Mouse (Mus musculus) cerebellum, postnatal 14 days (tissue): ENCODE measurements around the gene Capzb.

Experiments
- DNase-seq, 2 experiments: peaks; one replicate each; pipeline ENCODE4 v3.0.0; 2021; ENCODE audit warnings: mixed read lengths in 2 of 2

The Capzb gene

DNA sequence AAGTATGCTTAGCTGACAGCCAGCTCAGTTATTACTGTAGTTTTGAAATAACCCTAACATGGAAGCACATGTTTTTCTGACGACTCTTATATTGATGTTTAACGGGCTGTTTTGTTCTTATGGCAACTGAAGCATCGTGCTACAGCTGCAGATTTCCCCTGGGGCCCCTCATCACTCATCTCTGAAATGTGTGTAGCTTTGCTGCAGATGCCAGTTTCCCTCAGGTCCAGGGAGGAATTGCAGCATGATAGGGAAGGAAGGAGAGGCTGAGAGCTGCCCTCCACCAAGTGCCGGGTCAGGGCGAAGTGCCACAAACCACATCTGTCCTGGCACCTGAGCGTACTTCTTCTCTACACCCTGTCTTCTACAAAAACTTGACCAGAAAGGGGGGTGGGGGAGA lies 47.6 kb downstream of the Capzb start:
- DNase-seq, result no peak

DNA sequence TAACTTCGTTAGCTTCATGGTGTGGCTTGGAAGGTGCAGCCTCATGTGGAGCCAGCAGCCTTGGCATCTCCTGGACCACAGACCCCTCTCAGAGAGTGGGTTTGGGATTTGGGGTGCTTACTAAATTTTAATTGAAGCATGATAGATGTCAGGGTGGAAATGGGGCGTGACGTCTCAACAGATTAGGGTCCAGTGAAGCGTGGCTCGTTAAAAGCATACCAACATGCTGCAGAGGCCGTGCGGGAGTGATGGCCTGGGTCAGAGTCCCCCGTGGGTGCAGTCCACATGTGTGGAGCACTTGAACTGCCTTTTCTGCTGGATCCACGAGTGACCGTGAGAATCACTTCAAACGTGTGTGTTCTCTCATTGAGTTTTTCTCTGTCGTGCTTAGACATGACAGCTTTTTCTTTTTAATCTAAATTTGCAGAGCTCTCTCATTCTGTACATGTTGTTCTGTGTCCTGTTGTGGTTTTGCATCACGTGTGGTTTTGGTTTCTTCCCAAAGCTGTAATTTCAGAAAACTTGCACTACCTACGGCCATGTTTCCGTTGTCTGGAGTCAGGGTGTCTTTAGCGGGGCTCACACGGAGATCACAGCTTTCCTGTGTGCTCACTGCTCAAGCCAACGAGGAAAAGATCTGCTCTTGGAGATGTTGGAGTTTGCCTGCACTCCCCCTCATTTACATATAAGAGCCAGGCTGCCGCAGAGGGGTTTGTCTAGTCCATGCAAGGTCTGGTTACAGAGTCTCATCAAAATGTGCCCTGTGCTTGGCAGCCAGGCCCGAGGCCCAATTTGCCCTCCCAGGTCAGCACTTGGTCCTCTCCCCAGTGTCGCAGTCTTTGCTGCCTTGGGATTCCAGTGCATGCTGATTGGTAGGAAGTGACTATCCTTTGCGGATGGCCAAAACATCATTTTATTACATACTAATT lies 49.2 kb downstream of the Capzb start:
- no peak for DNase-seq

DNA sequence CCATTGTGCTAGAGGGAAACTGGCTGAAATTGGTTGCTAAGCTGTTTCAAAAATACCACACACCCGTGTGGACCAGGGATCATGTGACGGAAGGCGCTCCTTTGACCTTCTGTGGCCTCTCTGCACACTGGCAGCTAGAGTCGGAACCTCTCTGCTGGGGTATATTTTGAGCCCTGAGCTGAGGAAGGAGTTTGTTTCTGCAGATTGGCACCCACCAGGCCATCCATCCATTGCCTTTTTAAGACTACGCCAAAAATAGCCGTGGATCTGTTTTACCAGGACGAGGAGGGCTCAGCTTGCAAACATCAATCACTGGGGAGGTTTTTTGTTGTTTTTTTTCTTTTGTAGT lies 49.9 kb downstream of the Capzb start:
- no peak for DNase-seq

DNA sequence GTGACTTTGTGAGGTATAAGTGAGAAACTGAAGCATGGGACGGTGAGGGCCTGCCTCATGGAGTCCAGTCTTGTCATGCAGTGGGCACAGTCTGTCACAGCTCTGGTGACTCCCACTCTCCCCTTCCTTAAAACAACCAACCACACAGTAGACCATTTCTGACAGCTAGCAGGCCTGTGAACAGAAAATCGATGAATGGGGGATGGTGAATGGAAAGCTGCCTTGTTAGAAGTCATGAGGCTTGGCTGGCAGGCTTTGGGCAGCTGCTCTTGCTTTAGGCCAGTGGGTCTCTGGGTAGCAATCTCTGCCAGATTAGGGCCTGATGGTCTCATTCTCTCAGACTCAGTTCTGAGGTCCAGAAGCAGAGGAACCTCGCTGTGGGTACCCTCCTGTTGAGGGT lies 51.5 kb downstream of the Capzb start:
- DNase-seq, result no peak

DNA sequence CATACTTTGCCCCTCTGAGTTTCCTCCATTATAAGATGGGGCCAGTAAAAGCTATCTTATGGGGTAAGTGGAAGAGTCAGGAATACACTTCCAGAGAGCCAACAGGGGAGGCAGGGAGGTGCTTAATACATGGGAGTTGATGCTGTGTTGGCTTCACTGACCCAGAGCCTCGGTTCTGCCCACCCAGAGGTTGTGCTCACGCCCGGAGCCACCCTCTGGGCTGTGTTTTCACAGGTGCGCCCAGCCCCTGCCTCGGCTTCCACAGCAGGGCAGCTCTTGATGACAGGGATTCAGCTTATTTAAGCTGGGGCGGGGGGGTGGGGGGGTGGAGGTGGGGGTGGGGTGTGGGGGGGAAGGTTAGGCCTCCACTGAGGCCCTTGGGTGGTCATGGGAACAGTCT lies 52.1 kb downstream of the Capzb start:
- no peak for DNase-seq

DNA sequence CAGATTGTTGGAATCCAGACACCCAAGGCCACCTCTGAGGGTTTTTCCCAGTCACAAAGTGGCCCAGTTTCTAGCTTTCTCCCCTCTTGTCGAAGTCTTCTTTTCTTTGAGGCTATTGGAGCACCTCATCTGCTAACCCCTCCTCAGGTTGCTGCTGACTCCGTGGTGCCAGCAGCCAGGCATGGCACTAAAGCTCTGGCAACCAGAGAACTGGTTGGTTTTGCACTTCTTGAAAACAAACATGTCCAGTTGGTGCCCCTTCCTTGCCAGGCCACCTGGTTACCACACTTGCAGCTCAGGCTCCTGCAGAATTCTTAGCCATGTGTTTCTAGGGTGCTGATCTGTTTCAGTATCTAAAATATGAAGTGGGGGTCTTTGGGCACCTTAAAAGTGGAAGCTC lies 52.8 kb downstream of the Capzb start:
- no peak for DNase-seq

DNA sequence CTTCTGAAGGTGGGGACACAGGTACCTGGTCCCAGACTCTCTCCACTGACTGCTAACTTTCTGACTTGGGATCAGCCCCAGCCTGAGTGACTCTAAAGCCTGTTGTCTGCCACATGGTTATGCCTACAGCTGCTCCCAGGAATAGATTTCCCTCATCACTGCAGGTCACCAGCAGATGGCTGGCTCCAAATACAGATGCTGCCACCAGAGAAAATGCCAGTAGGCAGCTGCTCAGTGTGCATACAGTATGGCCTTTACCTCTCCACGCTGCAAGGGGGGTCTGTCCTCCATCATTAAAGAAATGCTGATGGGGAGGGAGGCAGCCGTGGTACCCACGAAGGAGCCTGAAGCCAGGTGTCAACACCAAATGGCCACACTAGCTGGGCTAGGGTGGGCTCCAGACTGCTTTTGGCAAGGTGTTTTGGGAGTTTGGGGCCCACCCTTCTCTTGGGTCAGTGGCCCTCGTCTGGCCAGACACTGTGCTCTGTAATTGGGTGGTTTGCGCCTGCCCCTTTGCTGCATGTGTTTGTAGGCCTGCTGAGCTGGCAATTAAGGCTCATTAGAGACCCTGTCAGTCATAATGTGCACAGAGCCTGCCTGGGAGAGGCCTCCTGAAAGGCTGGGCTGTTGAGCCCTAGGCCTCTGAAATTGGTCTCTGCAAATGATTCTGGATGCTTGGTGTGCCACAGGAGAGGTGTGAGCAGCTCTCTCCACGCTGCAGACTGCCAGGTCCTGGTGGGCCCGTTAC lies 53.6 kb downstream of the Capzb start:
- DNase-seq, result no peak

DNA sequence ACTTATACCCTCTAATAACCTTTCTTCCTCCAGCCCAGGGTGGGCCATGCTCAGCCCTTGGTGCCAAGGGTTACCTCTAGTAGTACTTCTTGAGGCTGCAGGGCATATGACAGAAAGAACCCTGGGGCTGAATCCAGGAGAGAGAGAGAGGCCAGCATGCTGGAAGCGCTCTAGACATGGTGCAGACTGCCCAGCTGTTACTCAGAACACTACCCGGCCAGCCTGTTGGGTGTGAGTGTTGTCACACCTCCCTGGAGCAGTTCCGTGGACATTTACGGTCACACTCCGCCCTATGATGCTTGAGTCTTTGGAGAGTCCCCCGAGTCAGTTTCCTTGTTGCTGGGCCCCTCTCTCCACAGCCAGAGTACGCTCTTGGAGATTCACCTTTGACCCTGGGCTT lies 55.3 kb downstream of the Capzb start:
- no peak for DNase-seq

DNA sequence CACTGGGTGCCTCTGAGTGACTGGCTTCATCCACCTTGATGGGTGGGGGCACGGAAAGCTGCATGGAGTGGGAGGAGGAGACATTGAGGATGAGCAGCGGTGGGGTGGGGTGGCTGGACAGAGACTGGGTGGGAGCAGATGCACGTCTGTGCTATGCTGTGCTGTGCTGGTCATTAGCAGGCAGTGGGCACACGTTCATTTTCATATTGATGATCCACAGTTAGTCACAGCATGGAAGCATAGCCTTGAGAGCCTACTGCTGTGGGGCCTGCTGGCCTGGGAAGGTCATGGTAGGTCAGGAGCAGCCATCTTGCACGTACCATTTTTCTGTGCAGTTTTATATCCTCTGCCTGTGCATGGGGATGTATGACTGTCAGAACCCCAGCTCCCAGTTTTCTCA lies 56.0 kb downstream of the Capzb start:
- DNase-seq, result no peak

DNA sequence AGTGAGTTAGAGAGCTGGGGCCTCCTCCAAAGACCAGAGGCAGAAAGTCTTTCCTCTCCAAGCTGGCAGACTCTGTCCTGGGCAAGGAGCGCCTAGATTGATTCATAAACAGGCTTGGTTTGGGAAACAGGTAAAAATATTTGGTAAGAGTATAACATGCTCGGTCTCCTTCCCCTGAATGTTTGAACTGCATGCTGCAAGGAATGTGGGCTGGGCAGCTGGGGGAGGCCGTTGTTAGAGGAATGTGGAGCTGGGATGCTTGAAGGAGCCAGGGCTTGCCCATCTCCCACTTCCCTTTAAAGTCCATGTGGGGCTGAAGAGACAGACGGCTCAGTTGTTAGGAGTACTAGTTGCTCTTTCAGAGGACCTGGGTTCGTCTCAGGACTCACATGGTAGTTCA lies 57.3 kb downstream of the Capzb start:
- DNase-seq, result no peak

DNA sequence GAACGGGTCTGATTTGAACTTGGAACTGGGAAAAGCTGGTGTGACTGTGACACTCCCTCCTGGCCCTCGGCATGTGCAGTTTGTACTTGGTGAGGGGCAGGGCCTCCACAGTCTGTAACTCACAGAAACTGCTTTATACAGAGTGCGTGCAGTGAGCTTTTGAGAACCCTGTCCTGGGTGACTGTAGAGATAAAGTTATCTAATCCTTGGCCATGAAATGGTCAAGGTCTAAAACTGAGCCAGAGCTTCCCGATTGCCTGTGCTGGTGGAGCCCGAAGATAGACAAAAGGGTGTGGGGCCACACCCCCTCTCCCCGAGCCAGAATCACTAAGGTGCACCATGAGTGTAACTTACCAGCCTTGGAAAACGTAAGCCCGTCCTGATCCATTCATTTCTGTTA lies 58.2 kb downstream of the Capzb start:
- no peak for DNase-seq

DNA sequence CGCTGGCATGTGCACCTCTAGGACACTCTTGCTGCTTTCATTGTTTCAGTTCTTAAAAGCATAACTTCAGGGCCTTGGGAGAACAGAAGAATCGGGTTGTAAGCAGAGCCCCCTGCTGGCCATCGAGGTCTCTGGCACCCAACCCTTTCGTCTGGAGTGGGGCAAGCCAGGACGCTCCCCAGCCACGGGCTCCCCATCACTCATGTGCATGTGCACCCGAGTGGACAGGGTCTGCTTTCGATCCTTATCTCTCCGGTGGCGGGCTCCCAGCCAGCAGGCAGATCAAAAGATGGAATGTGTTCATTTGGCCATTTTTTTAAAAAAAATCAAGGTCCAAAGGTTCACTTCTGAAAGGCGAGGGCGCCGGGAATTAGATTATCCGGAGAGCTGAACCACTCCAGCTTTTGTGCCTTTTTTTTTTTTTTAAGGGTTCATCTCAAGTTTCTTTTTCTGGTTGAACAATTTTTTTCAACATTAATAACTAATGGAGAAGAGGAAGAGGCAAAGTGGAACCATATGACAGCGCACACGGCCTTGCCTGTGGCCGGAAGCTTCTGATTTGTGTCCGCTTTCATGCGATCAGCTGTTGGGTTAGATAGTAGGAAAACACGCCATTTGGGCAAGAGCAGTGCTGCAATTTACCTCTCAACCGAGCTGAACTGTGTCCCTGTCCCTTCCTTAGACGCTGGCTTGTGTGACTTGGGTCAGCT lies 59.5 kb downstream of the Capzb start:
- peak; percentile 78 to 82 for DNase-seq

DNA sequence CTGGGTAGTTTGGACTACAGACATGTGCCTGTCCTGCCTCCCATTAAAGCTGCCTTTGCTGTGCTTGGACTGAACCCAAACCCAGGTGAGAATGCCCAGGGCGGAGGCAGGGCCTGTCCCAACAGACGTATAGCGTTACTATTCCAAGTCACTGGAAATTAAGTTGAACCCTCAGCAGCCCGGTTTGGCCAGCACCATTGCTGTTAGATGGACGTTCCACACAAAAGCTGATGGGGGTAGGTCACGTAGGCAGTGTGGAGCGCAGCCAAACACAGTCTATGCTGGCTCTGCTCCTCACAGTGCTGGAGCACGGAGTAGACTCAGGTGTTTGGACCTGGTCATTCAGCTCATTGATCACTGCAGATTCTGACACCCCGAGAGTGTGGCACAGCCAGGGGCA lies 60.5 kb downstream of the Capzb start:
- peak in 1 of 2 experiments; percentile 57 for DNase-seq

DNA sequence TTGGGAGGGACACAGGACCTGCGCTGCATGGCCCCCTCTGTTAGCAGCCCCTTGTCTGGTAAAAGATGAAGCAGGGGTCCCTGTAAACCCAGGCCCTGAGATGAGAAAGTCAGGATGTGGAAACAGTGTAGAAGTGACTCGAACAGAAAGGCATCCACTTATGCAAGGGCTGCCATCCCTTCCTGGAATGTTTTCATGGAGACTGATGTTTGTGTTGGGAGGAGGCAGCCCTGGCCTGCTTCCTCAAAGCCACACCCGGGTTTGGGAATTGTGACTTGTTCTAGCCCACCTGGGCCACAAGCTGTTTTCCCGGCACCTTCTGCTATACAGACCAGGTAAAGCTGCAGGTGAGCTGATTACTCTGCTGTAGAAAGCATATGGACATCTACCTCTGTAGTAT lies 63.4 kb downstream of the Capzb start:
- no peak for DNase-seq

DNA sequence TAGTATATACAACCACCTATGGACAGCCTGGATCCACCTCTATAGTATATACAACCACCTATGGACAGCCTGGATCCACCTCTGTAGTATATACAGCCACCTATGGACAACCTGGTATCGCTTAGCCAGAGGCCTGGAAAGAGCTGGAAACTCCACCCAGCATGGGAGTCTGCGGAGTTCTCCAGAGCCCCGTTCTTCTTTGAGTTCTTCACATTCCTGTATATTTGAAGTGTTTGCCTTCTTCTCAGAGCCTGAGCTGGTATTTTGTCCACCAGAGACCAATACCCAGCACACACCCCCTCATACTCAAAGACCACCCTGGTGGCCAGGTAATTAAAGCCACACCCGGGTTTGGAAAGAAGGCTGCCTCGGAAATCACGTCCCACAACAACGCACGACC lies 64.0 kb downstream of the Capzb start:
- DNase-seq, result no peak

DNA sequence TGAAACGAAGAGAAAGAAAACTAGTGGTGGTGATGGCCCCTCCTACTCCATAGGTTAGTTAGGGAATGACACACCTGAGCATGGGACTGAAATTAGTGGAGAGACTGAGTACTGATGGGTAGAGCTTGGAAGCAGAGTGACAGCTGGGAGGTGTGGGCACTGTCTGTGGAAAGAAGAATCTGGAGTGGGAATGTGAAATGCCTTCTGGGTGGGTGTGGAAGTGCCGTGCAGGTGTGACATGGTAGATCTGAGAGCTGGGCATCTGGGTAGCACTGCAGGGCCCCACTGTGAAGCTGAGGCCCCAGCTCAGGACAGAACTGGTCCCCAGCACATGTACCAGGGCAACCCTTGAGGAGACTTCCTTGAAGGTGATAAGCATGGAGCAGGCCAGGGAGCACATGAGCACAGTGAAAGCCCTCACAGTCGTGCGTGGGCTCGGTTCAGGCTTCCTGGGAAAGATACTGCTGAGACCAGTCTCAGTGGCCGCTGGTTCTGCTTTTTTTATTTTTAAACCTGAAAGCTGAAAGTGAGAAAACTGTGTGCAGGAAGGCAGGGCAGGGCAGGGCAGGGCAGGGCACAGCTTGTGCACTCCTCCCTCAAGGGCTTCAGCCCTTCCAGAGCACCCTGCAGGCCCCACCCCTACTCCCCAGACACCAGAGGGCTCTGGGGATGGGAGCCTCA lies 66.1 kb downstream of the Capzb start:
- no peak for DNase-seq

DNA sequence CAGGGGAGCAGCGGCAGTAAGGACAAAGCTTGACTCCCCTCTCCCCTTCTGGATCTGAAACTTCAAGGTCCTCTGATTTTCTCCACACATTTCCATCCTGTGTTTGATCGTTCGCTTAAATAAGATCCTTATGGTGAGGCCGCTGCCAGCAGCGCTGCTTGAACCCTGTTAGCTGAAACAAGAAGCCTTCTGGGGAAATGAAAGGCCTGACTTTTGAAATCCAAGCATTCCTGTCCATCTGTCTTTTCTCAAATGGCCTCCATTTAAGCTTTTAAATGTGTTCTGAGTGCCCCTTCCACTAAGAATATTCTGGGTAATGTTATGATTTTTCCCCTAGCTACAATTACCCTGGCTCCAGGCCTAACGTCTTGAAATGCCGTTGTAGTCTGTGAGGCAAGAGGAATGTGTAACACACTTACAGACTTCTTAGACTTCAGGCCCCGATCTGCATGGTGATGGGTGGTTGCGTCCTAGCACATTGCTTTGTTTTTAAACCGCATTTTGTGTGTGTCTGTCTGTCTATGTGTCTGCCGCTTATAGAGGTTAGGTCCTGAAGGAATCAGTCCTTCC lies 66.7 kb downstream of the Capzb start:
- DNase-seq, result no peak

DNA sequence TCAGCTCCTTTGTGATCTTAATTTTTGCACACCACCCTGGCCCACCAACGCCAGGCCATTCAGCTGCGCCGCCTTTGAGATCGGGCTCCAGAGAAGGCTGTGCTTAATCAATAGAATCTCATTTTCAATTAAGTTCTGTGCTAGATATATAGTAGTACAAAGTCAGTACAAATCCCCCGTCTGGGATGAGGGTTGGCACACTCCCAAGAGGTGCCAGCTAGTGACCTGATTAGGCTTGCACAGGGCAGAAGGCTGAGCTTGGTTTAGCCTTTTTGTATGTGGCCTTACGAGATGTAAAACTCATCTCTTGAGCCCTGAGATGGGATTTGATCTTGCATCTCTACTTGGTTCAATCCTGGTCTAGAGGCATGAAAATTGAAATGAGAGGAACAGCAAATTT lies 70.3 kb downstream of the Capzb start:
- DNase-seq, result no peak

DNA sequence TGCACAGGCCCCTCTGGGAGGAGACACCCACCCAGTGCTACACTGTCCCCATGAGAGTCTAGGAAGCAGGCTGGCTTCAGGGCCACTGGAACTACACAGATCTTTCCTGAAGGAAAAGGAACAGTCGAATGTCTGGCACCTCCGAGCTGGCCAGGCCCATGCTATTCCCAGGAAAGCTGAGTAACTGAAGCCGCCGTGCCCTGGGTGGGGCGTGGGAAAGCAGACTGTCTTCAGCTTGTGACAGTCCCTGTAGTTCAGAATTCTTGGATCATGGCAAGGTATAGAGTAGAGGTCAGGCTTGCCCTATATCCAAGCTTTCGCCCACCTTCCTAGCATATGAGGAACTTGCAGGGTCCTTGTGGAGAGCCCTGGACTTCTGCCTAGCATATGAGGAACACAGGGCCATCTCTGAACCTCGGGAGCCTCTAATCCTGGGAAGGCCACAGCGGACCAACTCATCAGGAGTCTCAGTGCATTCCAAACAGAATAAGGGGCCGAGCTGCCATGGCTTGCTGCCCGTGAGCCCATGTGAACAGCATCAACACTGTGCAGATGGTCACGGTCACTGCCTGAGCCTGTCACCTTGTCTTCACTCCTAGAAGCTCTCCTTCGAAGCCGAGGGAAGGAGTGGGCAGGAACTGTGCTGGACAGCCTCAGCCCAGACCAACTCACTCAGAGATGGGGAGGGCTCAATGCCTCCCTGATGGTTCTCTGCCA lies 73.2 kb downstream of the Capzb start:
- DNase-seq, result peak; percentile 78 to 79

DNA sequence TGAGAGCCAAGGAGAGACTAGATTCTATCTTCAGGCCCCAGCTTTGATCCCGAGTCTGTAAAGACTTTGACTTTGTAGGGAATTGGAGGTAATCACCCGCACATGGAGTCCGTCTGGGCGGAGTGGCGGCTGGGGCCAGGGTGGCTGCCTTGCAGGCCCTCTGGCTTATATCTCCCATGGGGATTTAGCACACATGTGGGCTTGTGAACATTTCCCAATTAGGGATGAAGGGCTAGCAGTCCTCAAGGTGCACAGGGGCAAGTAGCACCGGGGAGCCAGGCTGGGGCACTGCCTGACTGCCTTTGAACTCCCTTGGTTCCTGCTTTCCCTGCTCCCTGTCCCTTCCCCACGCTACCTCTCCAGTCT lies 73.8 kb downstream of the Capzb start:
- no peak for DNase-seq

DNA sequence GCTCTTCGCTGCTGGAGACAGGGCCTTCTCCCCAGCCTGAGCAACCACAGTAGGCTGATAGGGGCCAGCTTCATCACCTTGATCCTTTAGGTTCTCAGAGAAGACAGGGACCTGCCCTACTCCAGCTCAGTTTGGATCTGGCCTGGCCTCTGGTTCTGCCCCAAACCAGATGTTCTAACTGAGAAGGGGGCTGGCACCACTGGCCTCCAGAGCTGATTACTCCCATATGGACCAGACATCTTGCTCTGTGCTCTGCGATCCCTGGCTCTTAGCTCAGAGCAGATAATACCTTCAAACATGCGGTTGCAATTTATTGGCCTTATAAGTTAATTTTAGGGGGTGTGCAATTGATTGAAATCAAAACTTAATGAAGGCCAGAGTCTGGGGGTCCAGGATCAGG lies 74.6 kb downstream of the Capzb start:
- no peak for DNase-seq

DNA sequence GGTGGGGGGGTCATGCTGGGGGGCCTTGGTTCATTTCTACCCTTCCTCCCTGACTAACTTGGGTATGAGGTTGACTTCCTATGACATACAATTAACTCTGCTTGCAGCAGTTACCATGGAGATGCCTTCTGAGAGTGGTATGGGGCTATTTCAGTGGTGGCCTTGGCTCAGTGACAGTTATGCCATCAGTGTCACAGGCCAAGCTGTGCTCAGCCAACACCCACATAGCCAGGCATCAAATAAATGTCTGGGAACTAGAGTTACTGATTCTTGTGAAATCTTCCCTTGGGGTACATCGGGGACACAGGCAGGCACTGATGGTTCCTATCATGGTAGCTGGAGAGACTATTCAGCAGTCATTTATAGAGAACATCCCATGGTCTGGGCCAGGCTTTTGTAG lies 75.5 kb downstream of the Capzb start:
- peak; percentile 52 to 62 for DNase-seq
